Mouse (Mus musculus) lung, embryonic 14.5 days (tissue): ENCODE results near the gene Cdca5. TPM values are rescaled to one million over a fixed set of nuclear protein-coding genes. Genes with fewer than 3 reads are reported as not detected.

Experiments
- ATAC-seq: fragments of 200-750 bp; cut with Nextera tagmentation; 2 replicates; pipeline ENCODE4 v1.8.0; 2017; ENCODE audit warnings: mild to moderate bottlenecking, moderate TSS enrichment, moderate library complexity; ENCODE audit not compliant: insufficient read depth
- DNase-seq: peaks from one replicate; pipeline ENCODE4 v3.0.0-alpha.2; 2015
- H3K27ac ChIP-seq: fragments of 300-500 bp; sonication (generic); 2 replicates; pipeline ENCODE4 v1.5.1; 2014; ENCODE audit warnings: low read depth, mild to moderate bottlenecking, moderate library complexity
- H3K27me3 ChIP-seq: fragments of 300-500 bp; sonication (generic); 2 replicates; pipeline ENCODE4 v1.6.1; 2014; ENCODE audit warnings: low read length, control low read depth; ENCODE audit not compliant: insufficient read depth
- H3K36me3 ChIP-seq: fragments of 300-500 bp; sonication (generic); 2 replicates; pipeline ENCODE4 v1.6.1; 2014; ENCODE audit warnings: control low read depth; ENCODE audit not compliant: insufficient read depth
- H3K4me1 ChIP-seq: fragments of 300-500 bp; sonication (generic); 2 replicates; pipeline ENCODE4 v1.6.1; 2014; ENCODE audit warnings: antibody characterized with exemption, control low read depth; ENCODE audit not compliant: insufficient read depth
- H3K4me2 ChIP-seq: fragments of 300-500 bp; sonication (generic); 2 replicates; pipeline ENCODE4 v1.6.1; 2014; ENCODE audit warnings: mild to moderate bottlenecking
- H3K4me3 ChIP-seq: fragments of 300-500 bp; sonication (generic); 2 replicates; pipeline ENCODE4 v1.5.1; 2014; ENCODE audit warnings: low read depth, low read length
- H3K9ac ChIP-seq: fragments of 300-500 bp; sonication (generic); 2 replicates; pipeline ENCODE4 v1.6.1; 2014
- H3K9me3 ChIP-seq: fragments of 300-500 bp; sonication (generic); 2 replicates; pipeline ENCODE4 v1.6.1; 2016; ENCODE audit warnings: low read depth, low read length, control low read depth
- CTCF ChIP-seq: IDR thresholded peaks from 2 replicates; pipeline ENCODE4 v1.5.1; 2016; ENCODE audit warnings: antibody characterized with exemption, low read depth
- WGBS: fragments of 180-500 bp; shearing (Covaris S2); extraction: QIAGEN DNeasy Blood & Tissue Kit; methylation state at CpG from one replicate; pipeline ENCODE4 v1.1.7; 2014; 5-methylcytosine and 5-hydroxymethylcytosine counted together
- polyA plus RNA-seq: library from polyadenylated mRNA; unstranded; fragments of >200 nt; fragmentation: Nextera tagmentation; extraction: Ambion mirVana; gene quantifications from 2 replicates; pipeline ENCODE4 v1.2.1, GENCODE M21; 2014

Gene Cdca5
- polyA plus RNA-seq, 1 experiment from 2014 or later: 52.7 TPM

DNA sequence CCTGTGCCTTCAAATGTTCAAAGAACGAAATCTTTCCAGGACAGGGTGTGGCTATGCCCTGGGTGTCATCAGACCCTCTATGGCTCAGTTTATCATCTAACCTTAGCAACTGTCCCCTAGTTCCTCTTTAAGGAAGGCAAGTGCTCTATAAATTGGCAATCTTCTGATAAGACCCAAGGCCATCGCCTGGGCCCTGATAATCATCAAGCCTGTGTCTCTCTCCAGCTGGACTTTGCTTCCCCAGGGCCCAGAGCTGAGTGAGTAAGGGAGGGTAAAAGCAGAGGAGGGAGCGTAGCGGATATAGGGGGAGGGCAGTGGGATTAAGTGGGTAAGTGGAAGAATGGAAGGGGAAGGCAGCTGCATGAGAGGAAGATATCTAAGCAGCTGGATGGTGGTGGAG lies 19.7 kb downstream of the Cdca5 start:
- DNase-seq (no peak), ATAC-seq (no peak)
- no peak for TF ChIP-seq CTCF
- Histone ChIP-seq H3K27ac (no peak overlapping the region), H3K4me3 (no peak overlapping the region), H3K4me1 (no peaks in the 10 kb centered on the region), H3K9ac (no peak overlapping the region; the same call in 1 of the 2 replicates), H3K36me3 (no peaks in the 10 kb centered on the region), H3K27me3 (no peaks in the 10 kb centered on the region), H3K9me3 (no peaks in the 10 kb centered on the region), H3K4me2 (no peak overlapping the region)
- 69% methylated on average over 4 of the region's 4 CpGs for WGBS

DNA sequence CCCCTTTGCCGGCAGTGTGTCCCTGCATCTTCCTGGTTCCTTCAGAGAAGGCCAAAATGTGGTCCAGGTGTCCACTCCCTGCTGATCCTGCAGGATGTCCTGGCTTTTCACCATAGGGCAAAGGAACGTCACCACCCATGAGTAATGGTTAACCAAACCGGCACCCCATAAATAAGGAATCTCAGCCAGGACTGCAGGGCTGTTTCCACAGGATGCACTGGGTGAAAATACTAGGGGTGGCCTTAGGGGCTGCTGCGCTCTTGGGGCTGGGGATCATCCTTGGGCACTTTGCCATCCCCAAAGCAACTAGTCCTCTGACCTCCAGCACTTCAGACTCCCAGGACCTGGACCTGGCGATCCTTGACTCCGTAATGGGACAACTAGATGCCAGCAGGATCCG lies 20.8 kb downstream of the Cdca5 start, which contains the start of gene Naaladl1:
Gene Naaladl1, plus strand, starts transcription at position 197 of the 400 bp plus-strand sequence.
- H3K4me3 ChIP-seq: no peak within 1 kb of the TSS
- no peak for TF ChIP-seq CTCF
- no peak within 1 kb of the TSS for H3K4me2 ChIP-seq
- H3K4me1 ChIP-seq: no peaks in the 10 kb centered on the region
- H3K36me3 ChIP-seq: no peaks in the 10 kb centered on the region
- 81% methylated on average over 7 of the region's 7 CpGs for WGBS
- ATAC-seq (no peak), DNase-seq (no peak)
- H3K27me3 ChIP-seq: no peaks in the 10 kb centered on the region
- no peak within 1 kb of the TSS for H3K27ac ChIP-seq
- no peaks in the 10 kb centered on the region for H3K9me3 ChIP-seq
- no peak within 1 kb of the TSS; the same call in 1 of the 2 replicates for H3K9ac ChIP-seq

DNA sequence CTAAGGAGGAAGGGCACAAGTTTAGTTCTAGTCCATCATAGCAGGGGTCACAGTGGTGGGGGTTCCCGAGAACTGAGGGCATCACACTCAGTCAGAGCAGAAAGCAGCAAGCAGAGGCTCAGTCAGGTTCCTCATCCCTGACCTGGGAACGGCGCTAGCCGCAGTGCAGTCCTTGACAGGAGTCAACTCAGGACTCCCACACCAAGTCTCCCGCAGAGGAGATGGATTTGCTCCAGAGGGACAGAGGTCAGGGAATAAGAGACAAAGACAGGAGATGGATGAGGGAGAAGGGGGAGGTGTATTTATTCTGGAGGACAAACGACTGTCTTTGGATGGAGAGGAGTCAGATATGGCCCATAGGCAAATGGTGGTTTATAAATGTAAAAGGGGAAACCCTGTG lies 28.3 kb downstream of the Cdca5 start:
- peaks cover 9% of the 10 kb centered on the region for H3K4me1 ChIP-seq
- no peak for DNase-seq
- H3K4me3 ChIP-seq: no peak overlapping the region
- no peaks in the 10 kb centered on the region for H3K27me3 ChIP-seq
- TF ChIP-seq CTCF: no peak
- ATAC-seq: no peak
- no peaks in the 10 kb centered on the region for H3K9me3 ChIP-seq
- no peak overlapping the region for H3K27ac ChIP-seq
- no peak overlapping the region for H3K4me2 ChIP-seq
- H3K9ac ChIP-seq: no peak overlapping the region
- peaks cover 40% of the 10 kb centered on the region for H3K36me3 ChIP-seq
- 28% methylated on average over 6 of the region's 6 CpGs for WGBS

DNA sequence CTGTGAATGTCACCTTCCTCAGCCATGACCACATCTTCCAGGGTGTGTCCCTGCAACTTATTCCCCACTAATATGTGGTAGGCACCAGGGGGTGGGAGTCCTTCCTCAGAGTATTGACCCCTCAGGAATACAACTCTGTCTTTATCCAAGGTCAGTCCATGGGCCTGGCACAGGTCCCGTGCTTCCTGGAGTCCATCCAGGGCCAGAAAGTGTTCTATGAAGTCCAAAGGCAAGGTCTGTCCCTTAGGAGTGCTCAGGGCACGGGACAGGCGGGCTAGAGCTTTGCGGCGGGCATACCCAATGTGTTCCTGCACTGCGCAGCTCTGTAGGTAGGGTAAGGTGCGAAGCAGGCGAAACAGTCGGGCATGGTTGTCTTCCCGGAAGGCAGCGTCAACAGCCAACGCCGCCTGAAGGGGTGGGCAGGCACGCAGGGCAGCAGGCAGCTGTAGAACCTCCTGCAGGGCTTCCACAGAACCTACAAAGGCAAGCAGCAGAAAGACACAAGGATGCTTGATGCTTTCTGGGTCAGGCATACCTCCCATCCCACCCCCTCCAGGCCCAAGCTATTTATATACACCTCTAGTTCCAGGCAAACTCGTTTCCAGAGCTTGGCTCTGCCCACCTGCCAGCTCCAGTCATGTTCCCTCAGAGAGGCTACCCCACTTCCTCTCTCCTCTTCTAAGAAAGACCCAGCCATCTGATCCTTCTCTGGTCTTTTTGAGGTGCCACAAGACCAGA lies 31.5 kb downstream of the Cdca5 start:
- peaks cover 43% of the 10 kb centered on the region for H3K36me3 ChIP-seq
- no peaks in the 10 kb centered on the region for H3K9me3 ChIP-seq
- peak overlapping the region; percentile 85 for H3K4me2 ChIP-seq
- peak overlapping the region; percentile 29 for H3K9ac ChIP-seq
- ATAC-seq (no peak), DNase-seq (no peak)
- WGBS: 89% methylated on average over 15 of the region's 15 CpGs
- H3K27me3 ChIP-seq: no peaks in the 10 kb centered on the region
- TF ChIP-seq CTCF: no peak
- no peak overlapping the region for H3K27ac ChIP-seq
- peak overlapping the region; percentile 81 for H3K4me3 ChIP-seq
- peaks cover 13% of the 10 kb centered on the region for H3K4me1 ChIP-seq

DNA sequence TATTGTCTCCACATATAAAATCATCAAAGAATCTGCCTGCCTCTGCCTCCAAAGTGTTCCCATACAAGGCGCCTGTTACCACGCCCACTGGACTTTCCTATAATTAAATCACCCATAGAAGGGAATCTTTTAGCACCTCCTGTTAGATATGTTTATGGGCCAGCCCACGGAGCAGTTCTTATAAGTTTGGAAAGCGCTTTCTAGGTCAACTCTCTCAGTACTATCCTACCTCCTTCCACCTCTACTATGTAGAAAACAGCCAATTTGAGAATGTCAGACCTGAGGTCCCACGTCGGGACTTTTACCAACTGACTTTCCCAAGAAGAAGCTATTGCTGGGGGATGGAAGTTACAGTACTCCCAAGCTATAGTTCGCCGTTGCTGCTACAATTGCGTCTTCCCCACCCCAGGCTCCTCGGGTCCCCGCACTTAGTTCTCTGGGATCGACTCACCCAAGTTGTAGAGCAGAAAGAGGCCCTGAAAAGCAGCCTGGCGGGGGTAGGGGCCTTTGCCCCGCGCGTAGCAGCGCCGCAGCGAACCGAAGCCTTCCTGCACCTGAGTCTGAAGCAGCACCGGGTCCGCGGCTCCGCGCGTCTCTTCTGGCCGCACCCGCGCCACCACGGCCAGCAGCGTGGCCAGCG lies 32.7 kb downstream of the Cdca5 start:
- TF ChIP-seq CTCF: no peak
- Histone ChIP-seq H3K27ac (peak overlapping the region; percentile 99), H3K4me1 (peaks cover 13% of the 10 kb centered on the region), H3K27me3 (no peaks in the 10 kb centered on the region), H3K9me3 (no peaks in the 10 kb centered on the region), H3K4me3 (peak overlapping the region; percentile 81), H3K36me3 (peaks cover 40% of the 10 kb centered on the region), H3K4me2 (peak overlapping the region; percentile 85), H3K9ac (peak overlapping the region; percentile 88)
- WGBS: 4% methylated on average over 32 of the region's 32 CpGs
- no peak for ATAC-seq
- DNase-seq: no peak

DNA sequence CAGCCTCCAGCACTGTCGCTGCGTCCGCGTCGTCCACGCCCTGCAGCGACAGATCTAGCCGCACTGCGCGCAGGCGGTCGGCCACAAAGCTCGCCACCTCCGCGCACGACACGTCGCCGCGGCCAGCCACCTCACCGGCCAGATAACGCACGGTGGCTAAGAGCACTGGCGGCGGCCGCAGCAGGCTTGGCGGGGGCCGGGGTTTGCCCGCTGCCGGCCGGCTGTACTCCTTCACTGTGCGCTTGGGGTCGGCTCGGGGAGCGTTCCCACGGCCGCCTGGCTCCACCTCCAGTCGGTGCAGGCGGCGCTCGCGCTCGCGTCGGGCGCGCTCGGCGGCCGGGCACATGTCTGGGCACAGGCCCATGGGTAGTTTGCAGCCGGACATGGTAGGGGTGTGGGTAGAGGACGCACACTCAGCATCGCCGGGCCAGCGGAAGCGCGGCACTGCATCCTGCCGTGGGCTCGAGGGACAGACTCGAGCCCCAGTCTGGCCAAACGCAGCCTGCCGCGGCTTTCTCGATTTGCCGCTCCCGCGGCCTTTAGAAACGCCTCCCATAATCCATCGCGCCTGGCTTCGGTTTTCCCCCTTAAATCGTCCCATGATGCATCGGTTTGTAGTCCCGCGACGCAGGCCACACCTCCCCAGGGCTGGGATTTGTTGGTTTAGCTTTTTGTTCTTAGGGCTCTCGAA lies 33.3 kb downstream of the Cdca5 start, which contains the start of gene Sac3d1:
Gene Sac3d1, minus strand, starts transcription at position 665 of the 691 bp plus-strand sequence.
- Histone ChIP-seq H3K27ac (peak within 1 kb of the TSS; percentile 99), H3K4me2 (peak within 1 kb of the TSS; percentile 85), H3K27me3 (no peaks in the 10 kb centered on the region), H3K9me3 (no peaks in the 10 kb centered on the region), H3K9ac (peak within 1 kb of the TSS; percentile 88), H3K4me3 (peak within 1 kb of the TSS; percentile 81), H3K4me1 (peaks cover 13% of the 10 kb centered on the region), H3K36me3 (peaks cover 36% of the 10 kb centered on the region)
- DNase-seq: peak; percentile 98
- no peak for TF ChIP-seq CTCF
- under 1% methylated on average over 71 of the region's 77 CpGs for WGBS
- ATAC-seq: peak; percentile 88

DNA sequence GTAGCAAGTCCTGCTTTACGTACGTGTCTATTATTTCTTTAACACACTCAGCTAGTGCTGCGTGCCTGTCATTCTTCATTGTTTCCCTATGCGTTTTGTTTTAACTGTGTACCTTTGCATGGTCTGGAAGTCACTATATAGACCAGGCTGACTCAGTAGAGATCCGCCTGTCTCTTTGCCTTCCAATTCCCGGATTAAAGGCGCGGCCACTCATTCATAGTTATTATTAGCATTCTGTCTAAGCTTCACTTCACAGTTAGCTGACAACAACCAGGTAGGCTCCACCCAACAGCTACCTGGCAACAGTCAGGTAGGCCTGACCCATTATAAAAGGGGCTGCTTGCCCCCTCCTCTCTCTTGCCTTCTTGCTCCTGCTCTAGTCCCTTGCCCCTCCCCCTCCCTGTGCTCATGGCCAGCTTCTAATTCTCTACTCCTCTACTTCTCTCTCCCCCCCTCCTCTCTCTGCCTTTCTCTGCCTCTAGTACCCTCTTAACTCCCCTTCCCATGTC lies 33.9 kb downstream of the Cdca5 start:
- peak overlapping the region; percentile 47 for H3K9ac ChIP-seq
- WGBS: 2% methylated on average over 8 of the region's 8 CpGs
- peaks cover 13% of the 10 kb centered on the region for H3K4me1 ChIP-seq
- TF ChIP-seq CTCF: no peak
- DNase-seq (no peak), ATAC-seq (peak; percentile 33)
- peak overlapping the region; percentile 81 for H3K4me3 ChIP-seq
- H3K4me2 ChIP-seq: peak overlapping the region; percentile 85
- H3K27me3 ChIP-seq: no peaks in the 10 kb centered on the region
- H3K9me3 ChIP-seq: no peaks in the 10 kb centered on the region
- peaks cover 38% of the 10 kb centered on the region for H3K36me3 ChIP-seq
- peak overlapping the region; percentile 99 for H3K27ac ChIP-seq
